Mouse (Mus musculus) layer of hippocampus, postnatal 25 days (tissue): ENCODE data around the gene Fhl5. TPM values are rescaled to one million over a fixed set of nuclear protein-coding genes. Genes with fewer than 3 reads are reported as not detected.
"Not testable (repeated sequence)": the region's sequence is repeated elsewhere in the genome, so short reads cannot be mapped to it uniquely, and the experiment has no call there.

Source experiments
- DNase-seq, 2 experiments: peaks; one replicate each; pipeline ENCODE4 v3.0.0; 2022; ENCODE audit warnings: mixed read lengths in 2 of 2, low spot score in 1 of 2; ENCODE audit errors: extremely low spot score in 1 of 2
- total RNA-seq, 2 experiments: library from RNA; stranded (reverse); gene quantifications; 2 replicates each; pipeline ENCODE4 v1.2.3; 2021

Fhl5 gene
- under 1 TPM in 1 of 2 experiments, not detected in 1; 0.25 TPM for total RNA-seq

DNA sequence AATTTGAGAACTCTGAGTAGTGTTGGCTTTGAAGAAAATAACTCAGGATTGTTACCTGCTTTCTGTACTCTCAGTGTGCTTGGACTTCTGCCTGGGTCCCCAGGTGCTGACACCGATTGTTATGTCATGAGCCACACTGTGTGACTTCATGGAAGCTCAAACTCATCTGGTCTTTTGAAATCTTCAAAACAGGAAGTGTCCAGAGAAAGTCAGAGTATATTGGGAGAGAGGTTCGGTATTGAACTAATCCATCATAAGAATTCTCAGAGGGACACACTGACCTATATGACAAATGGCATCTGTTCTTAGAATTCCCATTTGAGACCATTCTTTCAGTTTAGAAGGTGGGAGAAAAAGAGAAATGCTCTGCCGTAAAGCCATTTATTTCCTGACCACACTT is at the start of gene Fhl5:
TSS of gene Fhl5 (minus strand) at position 101 of the 400 bp plus-strand sequence.
- no peak for DNase-seq

DNA sequence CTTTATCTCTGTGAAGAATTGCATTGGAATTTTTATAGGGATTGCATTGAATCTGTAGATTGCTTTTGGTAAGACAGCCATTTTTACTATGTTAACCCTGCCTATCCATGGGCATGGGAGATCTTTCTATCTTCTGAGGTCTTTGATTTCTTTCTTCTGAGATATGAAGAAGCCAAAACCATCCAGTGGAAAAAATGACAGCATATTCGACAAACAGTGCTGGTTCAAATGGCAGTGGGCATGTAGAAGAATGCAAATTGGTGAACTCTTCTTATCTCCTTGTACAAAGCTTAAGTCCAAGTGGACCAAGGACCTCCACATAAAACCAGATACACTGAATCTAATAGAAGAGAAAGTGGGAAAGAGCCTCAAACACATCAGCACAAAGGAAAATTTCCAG is 42.3 kb upstream of the Fhl5 start:
- DNase-seq: not testable (repeated sequence)

DNA sequence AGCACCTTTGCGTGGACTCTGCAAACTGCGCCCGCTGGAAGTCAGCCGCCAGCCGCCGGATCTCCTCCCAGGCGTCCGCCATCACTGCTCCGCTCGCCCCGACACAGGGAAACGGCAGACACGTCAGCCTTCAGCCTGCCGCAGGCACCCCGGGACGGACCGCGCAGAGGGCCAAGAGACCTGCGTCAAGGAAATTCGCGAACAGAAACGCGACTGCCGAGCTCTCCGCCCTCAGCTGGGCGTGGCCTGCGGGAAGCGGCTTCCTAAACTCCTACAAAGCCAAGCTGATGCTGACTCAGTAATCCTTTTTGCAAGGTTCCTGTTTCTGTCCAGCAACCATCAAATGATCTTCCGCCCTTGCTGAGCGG is 39.0 kb upstream of the Fhl5 start, which contains the start of gene Ufl1:
TSS of gene Ufl1 (minus strand) at position 151 of the 368 bp plus-strand sequence.
- DNase-seq: peak; percentile 94 to 98

DNA sequence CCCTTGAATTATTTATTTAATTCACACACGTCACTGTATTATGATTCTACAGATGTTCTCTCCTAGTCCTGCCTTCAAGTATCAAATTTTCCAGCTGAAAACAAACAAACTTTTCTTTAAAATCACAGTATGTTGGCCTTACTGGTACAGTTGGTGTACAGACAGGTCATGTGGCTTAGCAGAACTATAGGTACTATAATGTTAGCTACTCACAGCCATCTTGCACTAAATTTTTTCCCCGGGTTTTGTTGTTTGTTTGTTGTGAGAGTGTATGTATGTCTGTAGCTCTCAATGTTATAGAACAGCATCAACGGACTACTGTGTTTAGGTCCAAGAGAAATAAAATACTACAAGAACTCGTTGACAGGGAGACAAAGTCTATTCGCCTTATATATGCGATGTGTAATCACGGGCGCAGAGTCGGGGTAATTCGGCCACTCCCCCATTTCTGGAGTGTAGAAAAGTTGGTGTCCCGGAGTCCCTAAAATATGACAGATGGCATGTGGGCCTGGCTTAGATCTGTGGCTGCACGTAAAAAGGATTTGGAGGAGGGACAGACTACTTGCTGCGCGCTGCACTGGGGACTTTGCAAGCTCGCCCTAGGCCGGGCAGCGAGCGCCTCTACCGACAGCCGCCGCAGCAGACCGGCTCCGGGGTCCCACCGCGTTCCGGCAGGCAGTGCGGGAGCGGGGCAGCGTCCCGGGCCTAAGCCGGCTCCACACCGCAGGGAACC is 38.4 kb upstream of the Fhl5 start:
- no peak for DNase-seq

DNA sequence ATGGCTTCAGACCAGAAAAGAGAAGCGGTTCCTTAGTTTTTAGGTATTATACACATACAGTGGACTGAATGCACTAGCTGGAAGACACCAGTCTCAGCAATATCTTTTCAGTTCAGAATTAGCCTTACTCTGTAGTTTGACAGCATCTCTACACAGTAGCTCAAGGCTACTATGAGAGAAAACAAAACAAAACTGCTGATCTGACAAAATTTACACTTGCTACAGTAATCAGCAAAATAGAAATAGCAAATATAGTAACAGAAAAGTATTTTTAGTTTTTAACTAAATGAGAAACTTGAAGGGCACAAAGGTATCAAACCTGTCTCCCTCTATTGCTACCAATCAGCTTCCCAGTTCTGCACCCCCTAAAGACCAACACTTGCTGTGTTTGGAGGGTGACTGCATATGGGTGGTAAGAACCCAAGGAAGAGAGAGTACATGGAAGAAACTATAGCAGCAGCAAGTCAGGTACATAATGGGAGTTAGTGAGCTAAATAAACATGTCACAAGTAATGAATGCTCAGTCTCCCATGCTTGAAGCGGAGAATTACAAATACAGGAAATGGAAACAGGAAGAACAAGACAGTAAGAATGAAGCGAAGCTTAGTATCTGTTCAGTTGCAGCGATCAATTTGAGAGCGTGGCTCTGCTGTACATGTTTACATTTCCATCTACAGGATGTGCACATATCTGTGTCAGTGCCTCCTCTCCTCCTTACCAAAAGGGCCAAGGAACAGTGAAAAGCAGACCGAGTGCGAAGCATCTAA is 30.4 kb upstream of the Fhl5 start:
- no peak for DNase-seq

DNA sequence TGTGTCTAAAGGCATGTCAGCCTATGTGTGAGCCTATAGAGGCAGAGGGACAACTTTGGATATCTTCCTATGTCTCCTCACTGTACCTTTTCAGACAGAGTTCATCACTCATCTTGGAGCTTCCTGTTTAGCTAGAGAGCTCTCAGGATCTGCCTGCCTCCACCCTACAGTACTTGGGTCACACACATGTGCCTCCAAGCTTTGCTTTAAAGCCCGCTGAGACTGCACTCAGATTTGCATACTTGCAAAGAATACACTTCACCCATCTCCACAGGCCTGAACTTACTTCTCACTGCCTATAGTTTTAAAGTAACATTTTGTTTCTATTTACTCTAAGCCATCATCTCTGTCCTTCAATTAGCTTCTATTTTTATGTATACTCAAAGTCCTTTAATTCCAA is 29.2 kb upstream of the Fhl5 start:
- DNase-seq: no peak

DNA sequence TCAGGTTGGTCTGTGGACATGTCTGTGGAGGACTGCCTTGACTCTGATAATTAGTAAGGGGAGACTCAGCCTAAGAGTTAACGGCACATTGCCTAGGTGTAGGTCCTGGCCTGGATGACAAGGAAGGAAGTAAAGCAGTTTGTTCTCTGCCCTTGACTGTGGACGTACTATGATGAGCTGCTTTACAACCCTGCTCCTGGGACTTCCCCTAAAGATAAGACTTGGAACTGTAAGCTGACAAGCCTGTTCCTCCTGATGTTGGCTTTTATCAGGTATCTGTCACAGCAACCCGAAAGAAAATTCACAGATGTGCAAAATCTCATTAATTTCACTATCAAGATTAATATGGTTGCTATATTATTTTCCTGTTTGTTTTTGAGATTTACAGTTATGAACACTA is 24.5 kb upstream of the Fhl5 start:
- DNase-seq: no peak

DNA sequence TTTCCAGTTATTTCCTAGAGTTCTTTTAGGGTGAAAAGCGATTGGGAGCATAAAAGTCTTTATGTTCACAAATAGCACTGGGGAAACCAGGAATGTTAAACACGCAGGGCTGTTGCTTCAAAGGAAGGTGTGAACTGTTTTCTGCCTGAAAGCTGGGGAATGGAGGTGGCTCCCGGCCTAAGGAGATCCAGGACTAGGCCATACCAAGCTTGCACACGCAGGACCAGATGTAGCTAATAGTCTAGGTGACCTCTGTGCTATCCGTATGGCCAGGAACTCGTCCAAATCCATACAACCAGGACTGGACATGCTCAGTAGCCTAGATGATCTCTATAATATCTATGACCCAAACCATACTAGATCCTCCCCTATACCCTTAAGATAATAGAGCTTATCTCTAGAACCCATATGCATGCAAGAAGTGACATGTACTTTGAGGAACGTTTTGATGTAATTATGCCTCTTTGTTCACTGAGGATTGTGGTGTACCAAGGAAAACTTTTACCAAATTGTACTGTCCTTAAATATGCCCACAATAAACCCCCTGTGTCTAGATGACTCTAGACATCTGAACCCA is 15.2 kb upstream of the Fhl5 start:
- DNase-seq: no peak

DNA sequence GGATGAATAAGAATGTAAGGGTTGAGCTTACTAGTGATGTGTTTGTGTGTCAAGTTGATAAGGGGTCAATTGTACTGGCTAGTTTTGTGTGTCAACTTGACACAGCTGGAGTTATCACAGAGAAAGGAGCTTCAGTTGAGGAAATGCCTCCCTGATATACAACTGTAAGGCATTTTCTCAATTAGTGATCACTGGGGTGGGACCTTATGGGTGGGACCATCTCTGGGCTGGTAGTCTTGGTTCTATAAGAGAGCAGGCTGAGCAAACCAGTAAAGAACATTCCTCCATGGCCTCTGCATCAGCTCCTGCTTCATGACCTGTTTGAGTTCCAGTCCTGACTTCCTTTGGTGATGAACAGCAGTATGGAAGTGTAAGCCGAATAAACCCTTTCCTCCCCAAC is 7.0 kb downstream of the Fhl5 start:
- DNase-seq: not testable (repeated sequence)

DNA sequence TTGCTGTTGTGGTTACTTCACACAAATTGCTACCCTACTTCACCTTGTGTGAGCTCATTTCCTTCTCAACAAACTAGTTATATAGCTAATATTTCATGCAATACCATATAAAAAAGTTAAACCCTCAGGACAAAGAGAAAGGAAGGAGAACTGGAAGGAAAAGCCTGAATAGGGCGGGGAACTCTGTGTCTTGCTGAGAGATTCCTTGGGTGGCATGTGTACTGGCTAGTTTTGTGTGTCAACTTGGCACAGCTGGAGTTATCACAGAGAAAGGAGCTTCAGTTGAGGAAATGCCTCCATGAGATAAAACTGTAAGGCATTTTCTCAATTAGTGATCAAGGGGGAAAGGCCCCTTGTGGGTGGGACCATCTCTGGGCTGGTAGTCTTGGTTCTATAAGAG is 8.9 kb downstream of the Fhl5 start:
- DNase-seq: not testable (repeated sequence)

DNA sequence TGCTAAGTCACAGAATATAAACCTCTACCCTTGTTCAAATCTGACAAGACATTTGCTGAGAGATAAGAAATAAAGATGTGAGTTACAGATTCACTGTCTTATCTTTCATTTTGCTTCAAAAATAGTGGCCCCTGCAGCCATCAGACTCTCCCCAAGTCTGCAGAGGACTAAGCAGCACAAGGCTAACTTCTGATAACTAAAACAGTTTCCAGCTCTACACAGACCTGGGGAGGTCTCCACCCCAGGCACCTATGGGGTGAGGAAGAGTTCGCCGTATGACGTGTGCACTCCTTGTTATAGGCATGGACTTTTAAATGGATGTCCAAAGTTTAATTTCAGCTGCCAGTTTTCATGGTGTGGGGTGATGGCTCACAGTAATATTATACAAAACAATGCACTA is 10.1 kb downstream of the Fhl5 start:
- DNase-seq: no peak

DNA sequence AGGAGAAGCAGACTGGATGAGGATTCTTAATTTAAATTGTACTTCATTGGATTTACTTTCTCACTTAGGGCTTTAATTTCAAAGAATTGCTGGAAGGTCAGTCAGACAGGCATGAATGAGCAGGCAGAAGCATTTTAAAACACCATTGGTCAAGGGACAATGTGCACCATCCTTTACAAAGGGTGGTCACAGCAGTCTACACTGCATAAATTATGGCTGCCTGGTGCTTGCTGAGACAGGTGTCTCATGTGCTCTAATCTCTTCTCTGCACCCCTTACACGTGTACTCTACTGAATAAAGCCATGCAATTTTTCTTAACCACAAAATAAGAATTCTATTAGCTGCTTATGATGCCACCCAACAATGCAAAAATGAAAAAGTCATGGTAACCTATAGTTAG is 15.1 kb downstream of the Fhl5 start:
- no peak for DNase-seq

DNA sequence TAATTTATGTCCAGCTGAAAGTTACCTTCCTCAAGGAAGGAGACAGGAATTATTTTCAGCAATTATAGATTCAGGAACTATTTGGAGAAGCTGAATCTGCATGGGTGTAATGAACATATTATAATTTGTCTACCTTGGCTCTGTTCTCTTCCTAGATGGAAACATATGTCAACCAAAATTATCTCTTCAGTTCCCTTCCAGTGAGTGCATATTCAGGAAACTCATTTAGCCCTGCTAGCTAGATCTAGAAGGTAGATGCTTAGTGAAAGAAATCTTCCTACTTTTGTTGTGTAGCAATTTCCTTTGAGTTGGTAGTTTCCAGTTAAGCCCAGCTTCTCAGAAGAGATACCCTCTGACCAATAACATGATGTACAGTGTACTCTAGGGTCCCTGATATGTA is 20.7 kb downstream of the Fhl5 start:
- no peak for DNase-seq

DNA sequence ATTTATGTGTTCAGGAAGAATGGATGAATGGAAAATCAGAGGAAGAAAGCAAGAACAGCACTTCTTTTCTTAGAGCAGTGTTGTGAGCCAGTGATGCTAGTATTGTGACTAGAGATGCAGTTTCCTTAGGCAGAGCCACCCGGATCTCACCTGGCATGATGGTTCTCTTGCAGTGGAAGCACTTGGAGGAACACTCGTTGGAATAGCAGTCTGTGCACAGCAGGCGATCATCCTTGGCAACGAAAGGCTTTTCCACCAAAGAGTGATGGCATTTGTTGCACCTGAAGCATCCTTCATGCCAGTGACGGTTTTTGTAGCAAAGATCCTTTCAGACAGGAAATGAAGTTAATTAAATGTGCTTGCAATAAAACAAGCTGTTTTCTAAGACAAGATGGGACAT is 29.2 kb downstream of the Fhl5 start:
- DNase-seq: no peak

DNA sequence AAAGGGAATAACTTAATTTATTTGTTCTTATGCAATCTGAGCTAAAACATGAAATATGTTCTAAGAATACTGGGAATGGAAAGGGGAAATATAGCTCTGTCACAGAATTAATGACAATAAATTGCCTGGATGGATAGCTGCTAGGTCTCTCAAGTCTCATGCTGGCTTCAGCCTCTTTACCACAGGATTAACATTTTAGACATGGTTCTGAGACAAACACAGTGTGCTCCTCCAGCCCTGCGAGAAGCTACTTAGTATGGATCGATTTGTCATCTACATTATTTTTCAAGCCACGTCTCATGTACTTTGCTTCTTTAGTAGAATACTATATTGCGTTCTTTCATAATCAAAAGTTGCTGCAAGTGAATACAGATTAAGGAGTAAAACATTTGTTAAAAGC is 36.5 kb downstream of the Fhl5 start:
- DNase-seq: no peak

DNA sequence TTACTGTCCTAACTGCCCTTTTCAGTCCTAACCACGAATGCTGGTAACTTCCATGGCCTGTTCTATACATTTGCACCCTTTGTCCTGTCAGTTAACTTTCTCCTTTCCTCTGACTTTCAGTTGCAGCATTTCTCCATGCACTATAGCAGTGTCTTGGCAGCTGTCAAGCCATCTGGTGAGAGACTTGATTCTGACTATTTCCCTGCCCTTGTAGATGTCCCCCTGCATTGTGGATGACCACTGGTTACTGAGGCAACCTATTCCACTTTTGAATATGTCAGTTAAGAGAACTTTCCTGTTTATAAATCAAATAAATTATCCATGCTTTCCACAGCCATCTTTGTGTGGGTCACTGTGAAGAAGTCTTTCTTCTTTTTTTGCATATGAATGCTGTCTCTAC is 45.4 kb downstream of the Fhl5 start:
- DNase-seq: no peak

DNA sequence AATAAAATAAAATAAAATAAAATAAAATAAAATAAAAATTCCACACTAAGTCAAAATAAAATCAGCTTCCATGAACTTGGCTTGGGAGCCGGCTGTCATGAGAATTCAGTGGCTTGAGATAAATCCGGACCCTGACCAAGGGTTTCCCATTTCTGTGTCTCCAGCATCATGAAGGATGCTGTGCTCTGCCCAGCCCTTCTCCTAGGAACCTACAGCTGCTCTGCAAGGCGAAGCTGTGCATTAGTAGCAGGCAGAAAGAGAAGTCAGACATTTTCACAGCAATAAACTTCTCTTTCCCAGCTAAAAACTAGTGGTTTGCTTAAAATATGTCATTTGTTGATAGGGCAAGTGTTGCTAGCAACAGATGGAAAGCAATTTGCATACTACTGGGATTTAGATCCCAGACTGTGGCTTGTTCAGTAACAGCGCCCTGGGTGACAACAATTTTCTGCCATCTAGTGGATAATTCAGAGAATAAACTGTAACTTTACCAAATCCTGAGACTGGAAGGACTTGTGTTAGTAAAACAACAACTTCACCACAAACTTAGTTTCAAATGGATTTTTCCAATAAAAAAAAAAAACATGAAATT is 63.0 kb downstream of the Fhl5 start:
- peak in 1 of 2 experiments; percentile 12 for DNase-seq
